8 mouse cellular contexts compared by ENCODE assay signal in genomic region chr11:59226787-59227603, GRCm38 (mm10). TPM values are rescaled to one million over a fixed set of nuclear protein-coding genes. Genes with fewer than 3 reads are reported as not detected.
DNase-seq lines count a peak whose midpoint lies in the region; TF ChIP-seq lines count a peak whose summit lies in the region.

No protein-coding gene starts in this region.

- peaks cover 65% of the 10 kb centered on the region for H3K79me2 ChIP-seq in macrophage (ENCODE audit: inconsistent target)

- no peaks in the 10 kb centered on the region for H3K36me3 ChIP-seq in thymus, adult 2 months (ENCODE audit: control insufficient read depth, insufficient read depth, low read length)
- H3K36me3 ChIP-seq in erythroblast, embryonic 14.5 days (ENCODE audit: control insufficient read depth) = peaks cover 43% of the 10 kb centered on the region
- no peaks in the 10 kb centered on the region for H3K36me3 ChIP-seq in kidney, adult 2 months (ENCODE audit: control insufficient read depth, insufficient read depth, low read length)
- no peaks in the 10 kb centered on the region for H3K36me3 ChIP-seq in macrophage (ENCODE audit: inconsistent target)

- no peaks in the 10 kb centered on the region for H3K27me3 ChIP-seq in thymus, adult 2 months (ENCODE audit: control insufficient read depth, insufficient read depth, low read length)
- H3K27me3 ChIP-seq in erythroblast, embryonic 14.5 days (ENCODE audit: control insufficient read depth) = no peaks in the 10 kb centered on the region
- H3K27me3 ChIP-seq in kidney, adult 2 months (replicated peaks; ENCODE audit: control insufficient read depth, insufficient read depth, low read length) = no peaks in the 10 kb centered on the region

- no peak for DNase-seq in thymus, adult 2 months
- no peak for DNase-seq in thymus, postnatal 0 days (ENCODE audit: low spot score)
- peak; percentile 56 for DNase-seq in kidney, adult 2 months
- DNase-seq in ovary, postnatal 36 days (ENCODE audit: low spot score) = no peak
- no peak for DNase-seq in right cerebral cortex, postnatal 36 days (ENCODE audit: low spot score in 2 of 2)
- no peak for DNase-seq in testis, postnatal 14 days (ENCODE audit: low spot score)

- no peaks in the 10 kb centered on the region for H3K9me3 ChIP-seq in erythroblast, embryonic 14.5 days (ENCODE audit: control insufficient read depth, low read length)

- TF ChIP-seq CTCF in thymus, adult 2 months (IDR thresholded peaks at IDR 0.05; ENCODE audit: borderline replicate concordance, control insufficient read depth, extremely low read depth, insufficient read depth, low read length, poor library complexity) = no peak
- no peak for TF ChIP-seq CTCF in kidney, adult 2 months (conservative IDR thresholded peaks at IDR 0.05; ENCODE audit: insufficient read depth, insufficient read length, low read depth, low read length)

- H3K27ac ChIP-seq in thymus, adult 2 months (ENCODE audit: control insufficient read depth, insufficient read depth, low read length) = no peak overlapping the region
- peak overlapping the region; percentile 98 for H3K27ac ChIP-seq in kidney, adult 2 months (ENCODE audit: insufficient read depth, low read depth, low read length)
- H3K27ac ChIP-seq in macrophage = peak overlapping the region; percentile 96

- H3K4me3 ChIP-seq in thymus, adult 2 months (ENCODE audit: control insufficient read depth, insufficient read depth, low read length) = peak overlapping the region; percentile 78
- peak overlapping the region; percentile 88 for H3K4me3 ChIP-seq in erythroblast, embryonic 14.5 days (replicated peaks)
- H3K4me3 ChIP-seq in kidney, adult 2 months (ENCODE audit: insufficient read depth, low read depth, low read length) = peak overlapping the region; percentile 99
- peak overlapping the region; percentile 100 for H3K4me3 ChIP-seq in macrophage (ENCODE audit: inconsistent target)

- peaks cover 24% of the 10 kb centered on the region for H3K4me1 ChIP-seq in thymus, adult 2 months (replicated peaks; ENCODE audit: control insufficient read depth, insufficient read depth, low read length)
- peaks cover 70% of the 10 kb centered on the region for H3K4me1 ChIP-seq in erythroblast, embryonic 14.5 days (ENCODE audit: control insufficient read depth)
- H3K4me1 ChIP-seq in kidney, adult 2 months (ENCODE audit: control insufficient read depth, insufficient read depth, low read length) = peaks cover 40% of the 10 kb centered on the region

- no peak for TF ChIP-seq POLR2A in thymus, adult 2 months (IDR thresholded peaks at IDR 0.05; ENCODE audit: control insufficient read depth, extremely low read depth, insufficient read depth, low read length, poor library complexity)
- no peak for TF ChIP-seq POLR2A in kidney, adult 2 months (IDR thresholded peaks at IDR 0.05; ENCODE audit: low read depth, low read length)

- WGBS in thymus, adult 2 months = 2% methylated on average over 21 of the region's 21 CpGs
- under 1% methylated on average over 21 of the region's 21 CpGs for WGBS in kidney, adult 2 months
- 2% methylated on average over 21 of the region's 21 CpGs for WGBS in macrophage (ENCODE audit: missing documents)

RNA-seq across cellular contexts. Expression of gene Arf1, which starts 1.1 kb away (rescaled TPM):
- polyA plus RNA-seq in thymus, adult 2 months (2012; rRNA removed) = 503 and 561 TPM in 2 replicates
- polyA plus RNA-seq in thymus, postnatal 0 days (2015; fragmentation: Nextera tagmentation; extraction: Ambion mirVana) = 488 and 519 TPM in 2 replicates
- polyA plus RNA-seq in erythroblast, embryonic 14.5 days (2012) = 10.0 and 10.5 TPM in 2 replicates
- 490 and 503 TPM in 2 replicates for polyA plus RNA-seq in kidney, adult 2 months (2012; rRNA removed)
- 10 to 100 TPM; 48.5 to 93.7 (median 68.4) TPM for total RNA-seq in macrophage (2018; cell fraction: chromatin; rRNA removed)
- 100 to 1,000 TPM; 423 to 499 (median 446) TPM for total RNA-seq in macrophage (2018; cell fraction: cytosol; rRNA removed)
- total RNA-seq in macrophage (2018; cell fraction: nucleus; rRNA removed) = 100 to 1,000 TPM; 106 to 255 (median 168) TPM
- polyA plus RNA-seq in macrophage (2018) = 397 to 494 TPM (median 402 TPM) in 3 replicates

RNA-seq across cellular contexts. Expression of gene 2310033P09Rik, which starts 18.9 kb away (rescaled TPM):
- 30.0 and 30.5 TPM in 2 replicates for polyA plus RNA-seq in thymus, adult 2 months (2012; rRNA removed)
- polyA plus RNA-seq in thymus, postnatal 0 days (2015; fragmentation: Nextera tagmentation; extraction: Ambion mirVana) = 36.6 and 45.7 TPM in 2 replicates
- polyA plus RNA-seq in erythroblast, embryonic 14.5 days (2012) = 6.9 and 8.6 TPM in 2 replicates
- polyA plus RNA-seq in kidney, adult 2 months (2012; rRNA removed) = 19.8 and 22.1 TPM in 2 replicates
- total RNA-seq in macrophage (2018; cell fraction: chromatin; rRNA removed) = 10 to 100 TPM; 16.8 to 35.6 (median 21.2) TPM
- 10 to 100 TPM; 14.8 to 21.8 (median 19.4) TPM for total RNA-seq in macrophage (2018; cell fraction: cytosol; rRNA removed)
- total RNA-seq in macrophage (2018; cell fraction: nucleus; rRNA removed) = 10 to 100 TPM in 25 of 26 experiments, 1 to 10 TPM in 1; 9.3 to 24.0 (median 16.8) TPM
- polyA plus RNA-seq in macrophage (2018) = 17.8 to 25.4 TPM (median 20.3 TPM) in 3 replicates

RNA-seq across cellular contexts. Expression of gene Mrpl55, which starts 24.7 kb away (rescaled TPM):
- 40.2 and 42.0 TPM in 2 replicates for polyA plus RNA-seq in thymus, adult 2 months (2012; rRNA removed)
- 106 and 110 TPM in 2 replicates for polyA plus RNA-seq in thymus, postnatal 0 days (2015; fragmentation: Nextera tagmentation; extraction: Ambion mirVana)
- 4.0 and 5.3 TPM in 2 replicates for polyA plus RNA-seq in erythroblast, embryonic 14.5 days (2012)
- 56.3 and 58.2 TPM in 2 replicates for polyA plus RNA-seq in kidney, adult 2 months (2012; rRNA removed)
- total RNA-seq in macrophage (2018; cell fraction: chromatin; rRNA removed) = 10 to 100 TPM in 2 of 26 experiments, 1 to 10 TPM in 22, not detected in 2; 1.8 to 11.9 (median 3.7) TPM
- total RNA-seq in macrophage (2018; cell fraction: cytosol; rRNA removed) = 10 to 100 TPM; 17.6 to 40.7 (median 26.7) TPM
- total RNA-seq in macrophage (2018; cell fraction: nucleus; rRNA removed) = 10 to 100 TPM in 12 of 26 experiments, 1 to 10 TPM in 14; 2.6 to 18.4 (median 9.0) TPM
- polyA plus RNA-seq in macrophage (2018) = 17.9 to 36.6 TPM (median 21.0 TPM) in 3 replicates

RNA-seq across cellular contexts. Expression of gene Guk1, which starts 35.0 kb away (rescaled TPM):
- polyA plus RNA-seq in thymus, adult 2 months (2012; rRNA removed) = 56.8 and 79.8 TPM in 2 replicates
- 92.3 and 93.0 TPM in 2 replicates for polyA plus RNA-seq in thymus, postnatal 0 days (2015; fragmentation: Nextera tagmentation; extraction: Ambion mirVana)
- 1.9 and 3.8 TPM in 2 replicates for polyA plus RNA-seq in erythroblast, embryonic 14.5 days (2012)
- 137 and 144 TPM in 2 replicates for polyA plus RNA-seq in kidney, adult 2 months (2012; rRNA removed)
- total RNA-seq in macrophage (2018; cell fraction: chromatin; rRNA removed) = 10 to 100 TPM in 5 of 26 experiments, 1 to 10 TPM in 19, not detected in 2; 1.2 to 37.4 (median 7.1) TPM
- 10 to 100 TPM; 10.6 to 26.0 (median 16.0) TPM for total RNA-seq in macrophage (2018; cell fraction: cytosol; rRNA removed)
- total RNA-seq in macrophage (2018; cell fraction: nucleus; rRNA removed) = 10 to 100 TPM in 5 of 26 experiments, 1 to 10 TPM in 21; 3.5 to 30.5 (median 6.5) TPM
- 11.6 to 29.1 TPM (median 24.4 TPM) in 3 replicates for polyA plus RNA-seq in macrophage (2018)

RNA-seq across cellular contexts. Expression of gene Gjc2, which starts 44.0 kb away (rescaled TPM):
- polyA plus RNA-seq in thymus, adult 2 months (2012; rRNA removed) = 0.23 and 0.66 TPM in 2 replicates
- 0.18 and 0.26 TPM in 2 replicates for polyA plus RNA-seq in thymus, postnatal 0 days (2015; fragmentation: Nextera tagmentation; extraction: Ambion mirVana)
- polyA plus RNA-seq in erythroblast, embryonic 14.5 days (2012) = 0.03 TPM in 1 of 2 replicates, not detected in the other
- polyA plus RNA-seq in kidney, adult 2 months (2012; rRNA removed) = 1.4 and 1.8 TPM in 2 replicates
- not detected for total RNA-seq in macrophage (2018; cell fraction: chromatin; rRNA removed)
- not detected for total RNA-seq in macrophage (2018; cell fraction: cytosol; rRNA removed)
- total RNA-seq in macrophage (2018; cell fraction: nucleus; rRNA removed) = under 1 TPM in 1 of 26 experiments, not detected in 25; 0.44 TPM
- polyA plus RNA-seq in macrophage (2018) = not detected in 3 replicates

Comparison
In these comparisons a context has a peak if more than half of its experiments do, and no peak if none do; other contexts are left out.
1. RNA of gene Arf1, which starts 1.1 kb away (polyA plus RNA-seq): 503 to 561 TPM in thymus, adult 2 months, 490 to 503 TPM in kidney, adult 2 months, 488 to 519 TPM in thymus, postnatal 0 days and 397 to 494 TPM in macrophage; 10.0 to 10.5 TPM in erythroblast, embryonic 14.5 days; every median in the first group is over 10 times any median in the second.
2. Peak in every context shown above with its lines, with median percentiles within 50 percentile points of each other: H3K4me3 ChIP-seq.